Mouse (Mus musculus) olfactory bulb, adult 2 months (tissue): ENCODE measurements around the gene Ankrd53. TPM values are rescaled to one million over a fixed set of nuclear protein-coding genes. Genes with fewer than 3 reads are reported as not detected.

Experiments used
- H3K27ac ChIP-seq: fragments of 200-500 bp; 2 replicates; pipeline ENCODE4 v1.5.1; 2012; ENCODE audit warnings: low read depth, low read length; ENCODE audit not compliant: insufficient read depth
- H3K4me1 ChIP-seq: fragments of 200-500 bp; 2 replicates; pipeline ENCODE4 v1.6.1; 2012; ENCODE audit warnings: low read length; ENCODE audit not compliant: control insufficient read depth, insufficient read depth
- H3K4me3 ChIP-seq: fragments of 200-500 bp; 2 replicates; pipeline ENCODE4 v1.5.1; 2012; ENCODE audit warnings: mild to moderate bottlenecking, low read depth, low read length, moderate library complexity; ENCODE audit not compliant: insufficient read depth
- CTCF ChIP-seq: fragments of 200-500 bp; IDR thresholded peaks from 2 replicates; pipeline ENCODE4 v1.5.1; 2012; ENCODE audit warnings: low read depth, mild to moderate bottlenecking, low read length, moderate library complexity; ENCODE audit not compliant: insufficient read depth
- POLR2A ChIP-seq: fragments of 200-500 bp; IDR thresholded peaks from 2 replicates; pipeline ENCODE4 v1.6.1; 2012; ENCODE audit warnings: mild to moderate bottlenecking, low read depth, low read length, moderate library complexity; ENCODE audit not compliant: insufficient read depth
- WGBS: fragments of 180-500 bp; shearing (Covaris S2); methylation state at CpG from one replicate; pipeline ENCODE4 v1.1.7; 2018; 5-methylcytosine and 5-hydroxymethylcytosine counted together
- polyA plus RNA-seq: library from polyadenylated mRNA; stranded (reverse); fragments of >200 nt; gene quantifications from 2 replicates; pipeline ENCODE4 v1.2.4, GENCODE M21; 2012; ENCODE audit warnings: low replicate concordance; ENCODE audit not compliant: missing spikeins, insufficient read depth, insufficient read length

The Ankrd53 gene
- polyA plus RNA-seq, 1 experiment = not detected

- Histone ChIP-seq H3K4me1 (no peaks in the 10 kb centered on the region), H3K4me3 (no peak overlapping the region), H3K27ac (no peak overlapping the region)
- no peak for TF ChIP-seq CTCF
- no peak for TF ChIP-seq POLR2A
- 75% methylated on average over 14 of the region's 14 CpGs for WGBS
Observed at GRCm38 (mm10) chr6:83729350-83729970, 33.0 kb upstream of the Ankrd53 start.

GRCm38 (mm10) chr6:83731128-83731527, 31.3 kb upstream of the Ankrd53 start:
- 38% methylated on average over 5 of the region's 5 CpGs for WGBS

GRCm38 (mm10) chr6:83737311-83737710, 25.1 kb upstream of the Ankrd53 start:
- Histone ChIP-seq H3K4me3 (no peak overlapping the region), H3K27ac (no peak overlapping the region), H3K4me1 (no peaks in the 10 kb centered on the region)
- WGBS = 49% methylated on average over 13 of the region's 13 CpGs
- TF ChIP-seq CTCF = no peak
- no peak for TF ChIP-seq POLR2A

More at GRCm38 (mm10) chr6:83731128-83731527, 31.3 kb upstream of the Ankrd53 start:
- Histone ChIP-seq H3K27ac (no peak overlapping the region), H3K4me1 (no peaks in the 10 kb centered on the region), H3K4me3 (no peak overlapping the region)
- TF ChIP-seq CTCF = peak; percentile 60; the same call in 1 of the 2 replicates
- no peak for TF ChIP-seq POLR2A

GRCm38 (mm10) chr6:83738596-83738995, 23.8 kb upstream of the Ankrd53 start:
- Histone ChIP-seq H3K4me3 (no peak overlapping the region), H3K4me1 (no peaks in the 10 kb centered on the region), H3K27ac (no peak overlapping the region)
- TF ChIP-seq POLR2A = no peak
- no peak for TF ChIP-seq CTCF
- WGBS = 57% methylated on average over 6 of the region's 6 CpGs

- TF ChIP-seq CTCF (no peak), POLR2A (no peak)
- no peak within 1 kb of the TSS for H3K4me3 ChIP-seq
- H3K4me1 ChIP-seq = no peaks in the 10 kb centered on the region
- no peak within 1 kb of the TSS for H3K27ac ChIP-seq
- 71% methylated on average over 5 of the region's 5 CpGs for WGBS
Observed at GRCm38 (mm10) chr6:83742761-83743160, 19.7 kb upstream of the Ankrd53 start, which contains the start of gene Atp6v1b1. Gene Atp6v1b1 (plus strand): TSS chr6:83742990.

- H3K4me1 ChIP-seq = no peaks in the 10 kb centered on the region
- TF ChIP-seq POLR2A = no peak
- H3K27ac ChIP-seq = no peak overlapping the region
- WGBS = 66% methylated on average over 5 of the region's 5 CpGs
- H3K4me3 ChIP-seq = no peak overlapping the region
Observed at GRCm38 (mm10) chr6:83743212-83743611, 19.2 kb upstream of the Ankrd53 start.

- WGBS = 79% methylated on average over 5 of the region's 5 CpGs
- TF ChIP-seq CTCF (no peak), POLR2A (no peak)
- H3K27ac ChIP-seq = no peak overlapping the region
Observed at GRCm38 (mm10) chr6:83744126-83744525, 18.3 kb upstream of the Ankrd53 start.

GRCm38 (mm10) chr6:83744557-83744956, 17.9 kb upstream of the Ankrd53 start:
- TF ChIP-seq POLR2A = no peak
- no peak for TF ChIP-seq CTCF
- 75% methylated on average over 5 of the region's 5 CpGs for WGBS
- Histone ChIP-seq H3K4me1 (no peaks in the 10 kb centered on the region), H3K4me3 (no peak overlapping the region), H3K27ac (no peak overlapping the region)

More at GRCm38 (mm10) chr6:83744126-83744525, 18.3 kb upstream of the Ankrd53 start:
- H3K4me1 ChIP-seq = no peaks in the 10 kb centered on the region
- no peak overlapping the region for H3K4me3 ChIP-seq

- Histone ChIP-seq H3K27ac (no peak overlapping the region), H3K4me1 (no peaks in the 10 kb centered on the region), H3K4me3 (no peak overlapping the region)
- whole genome bisulfite sequencing = 47% methylated on average over 2 of the region's 2 CpGs
- TF ChIP-seq POLR2A = no peak
- TF ChIP-seq CTCF = no peak
Observed at GRCm38 (mm10) chr6:83745466-83745865, 17.0 kb upstream of the Ankrd53 start.
